ENCODE assay signal across 8 mouse cellular contexts in genomic region chr5:104507829-104508194, GRCm38 (mm10). TPM values are rescaled to one million over a fixed set of nuclear protein-coding genes. Genes with fewer than 3 reads are reported as not detected.
DNase-seq lines count a peak whose midpoint lies in the region; ATAC-seq and TF ChIP-seq lines count a peak whose summit lies in the region.

No protein-coding gene starts in this region.

- peaks cover 15% of the 10 kb centered on the region for H3K36me3 ChIP-seq in lung, embryonic 15.5 days
- peaks cover 37% of the 10 kb centered on the region for H3K36me3 ChIP-seq in limb, embryonic 12.5 days

- TF ChIP-seq CTCF in olfactory bulb, adult 2 months (IDR thresholded peaks at IDR 0.05; ENCODE audit: insufficient read depth, low read depth, low read length): no peak

- H3K4me2 ChIP-seq in lung, embryonic 15.5 days: peak overlapping the region; percentile 71
- peak overlapping the region; percentile 63 for H3K4me2 ChIP-seq in limb, embryonic 12.5 days

- DNase-seq in lung, postnatal 10 days: no peak
- peak; percentile 1 for DNase-seq in fibroblast of lung, adult 2 months (ENCODE audit: low read depth)
- no peak for DNase-seq in cerebellum, postnatal 4 days (ENCODE audit: low spot score in 2 of 2)
- DNase-seq in adrenal gland, postnatal 14 days: no peak
- DNase-seq in gastrocnemius, postnatal 36 days: no peak

- peaks cover 16% of the 10 kb centered on the region for H3K4me1 ChIP-seq in lung, embryonic 15.5 days
- peaks cover 13% of the 10 kb centered on the region for H3K4me1 ChIP-seq in limb, embryonic 12.5 days (replicated peaks)
- H3K4me1 ChIP-seq in olfactory bulb, adult 2 months (ENCODE audit: control insufficient read depth, insufficient read depth, low read length): peaks cover 3% of the 10 kb centered on the region; the same call in 1 of the 2 replicates

- H3K9ac ChIP-seq in lung, embryonic 15.5 days: peak overlapping the region; percentile 29
- no peak overlapping the region for H3K9ac ChIP-seq in limb, embryonic 12.5 days (replicated peaks)

- TF ChIP-seq POLR2A in olfactory bulb, adult 2 months (IDR thresholded peaks at IDR 0.05; ENCODE audit: insufficient read depth, low read depth, low read length): no peak

- 0% methylated on average over 2 of the region's 2 CpGs for WGBS in lung, embryonic 15.5 days
- WGBS in limb, embryonic 12.5 days: 0% methylated on average over 2 of the region's 2 CpGs
- 0% methylated on average over 2 of the region's 2 CpGs for WGBS in olfactory bulb, adult 2 months

- H3K27ac ChIP-seq in lung, embryonic 15.5 days: peak overlapping the region; percentile 29; the same call in 1 of the 2 replicates
- peak overlapping the region; percentile 7; the same call in 1 of the 2 replicates for H3K27ac ChIP-seq in limb, embryonic 12.5 days
- no peak overlapping the region for H3K27ac ChIP-seq in olfactory bulb, adult 2 months (ENCODE audit: insufficient read depth, low read depth, low read length)

- no peaks in the 10 kb centered on the region for H3K9me3 ChIP-seq in lung, embryonic 15.5 days
- H3K9me3 ChIP-seq in limb, embryonic 12.5 days: no peaks in the 10 kb centered on the region

- H3K27me3 ChIP-seq in lung, embryonic 15.5 days: no peaks in the 10 kb centered on the region
- no peaks in the 10 kb centered on the region for H3K27me3 ChIP-seq in limb, embryonic 12.5 days

- intact Hi-C loops in gastrocnemius, postnatal 36 days (cut with DNase I): no loop called here

- peak overlapping the region; percentile 96 for H3K4me3 ChIP-seq in lung, embryonic 15.5 days
- peak overlapping the region; percentile 81 for H3K4me3 ChIP-seq in limb, embryonic 12.5 days (replicated peaks)
- peak overlapping the region; percentile 97 for H3K4me3 ChIP-seq in olfactory bulb, adult 2 months (ENCODE audit: insufficient read depth, low read depth, low read length)

- peak; percentile 32; the same call in 1 of the 2 replicates for ATAC-seq in lung, embryonic 15.5 days (ENCODE audit: borderline replicate concordance, extremely low read depth, low FRiP score, low TSS enrichment)
- ATAC-seq in limb, embryonic 12.5 days (ENCODE audit: insufficient number of reproducible peaks, insufficient read depth, low FRiP score, low TSS enrichment, low read depth): no peak; the same call in 1 of the 2 replicates

RNA-seq across cellular contexts. Expression of gene BC005561, which starts 0.3 kb away (rescaled TPM):
- 10.8 and 12.1 TPM in 2 replicates for polyA plus RNA-seq in lung, embryonic 15.5 days (2015; fragmentation: Nextera tagmentation; extraction: Ambion mirVana)
- 17.9 and 18.1 TPM in 2 replicates for polyA plus RNA-seq in limb, embryonic 12.5 days (2016; fragmentation: Nextera tagmentation; extraction: Ambion mirVana)
- not detected in 2 replicates for polyA plus RNA-seq in olfactory bulb, adult 2 months (2012; ENCODE audit: insufficient read depth, insufficient read length, low replicate concordance, missing spikeins)
- total RNA-seq in adrenal gland, postnatal 14 days (2021): 9.5 and 11.3 TPM in 2 replicates
- 1 to 10 TPM; 3.2 to 4.7 TPM for total RNA-seq in gastrocnemius, postnatal 36 days (2021)

RNA-seq across cellular contexts. Expression of gene Pkd2, which starts 48.6 kb away (rescaled TPM):
- polyA plus RNA-seq in lung, embryonic 15.5 days (2015; fragmentation: Nextera tagmentation; extraction: Ambion mirVana): 13.2 and 13.9 TPM in 2 replicates
- polyA plus RNA-seq in limb, embryonic 12.5 days (2016; fragmentation: Nextera tagmentation; extraction: Ambion mirVana): 30.7 and 32.8 TPM in 2 replicates
- not detected in 2 replicates for polyA plus RNA-seq in olfactory bulb, adult 2 months (2012; ENCODE audit: insufficient read depth, insufficient read length, low replicate concordance, missing spikeins)
- 35.7 and 37.6 TPM in 2 replicates for total RNA-seq in adrenal gland, postnatal 14 days (2021)
- 10 to 100 TPM; 11.1 to 12.2 TPM for total RNA-seq in gastrocnemius, postnatal 36 days (2021)

Comparison
In these comparisons a context has a peak if more than half of its experiments do, and no peak if none do; other contexts are left out.
1. RNA of gene BC005561, which starts 0.3 kb away (polyA plus RNA-seq): 17.9 to 18.1 TPM in limb, embryonic 12.5 days and 10.8 to 12.1 TPM in lung, embryonic 15.5 days; not detected in olfactory bulb, adult 2 months; every median in the first group is over 10 times any median in the second.
2. Peak in every context shown above with its lines, with median percentiles within 50 percentile points of each other: H3K4me3 ChIP-seq.